Mouse (Mus musculus): ENCODE measurements at regions not wholly inside any gene's neighbourhood (a gene's known extent, or its start where the extent isn't known, plus 50 kb on each side); places are given as distances from the start of the nearest gene placed in this dataset.

GRCm38 (mm10) chr8:12152825-12153224, 125.8 kb upstream of the A230072I06Rik start:
- DNase-seq, result no peak

GRCm38 (mm10) chr8:12156893-12157292, 121.7 kb upstream of the A230072I06Rik start:
- no peak for DNase-seq

- no peak for DNase-seq
Observed at GRCm38 (mm10) chr8:12158188-12158587, 120.4 kb upstream of the A230072I06Rik start.

- peak in 1 of 2 experiments; percentile 15 for DNase-seq
Observed at GRCm38 (mm10) chr8:12162921-12163705, 115.5 kb upstream of the A230072I06Rik start.

- DNase-seq, result no peak
Observed at GRCm38 (mm10) chr8:12165487-12166152, 113.0 kb upstream of the A230072I06Rik start.

- DNase-seq, result no peak
Observed at GRCm38 (mm10) chr8:12171788-12172187, 106.8 kb upstream of the A230072I06Rik start.

GRCm38 (mm10) chr8:12175496-12175895, 103.1 kb upstream of the A230072I06Rik start:
- no peak for DNase-seq

- DNase-seq, result no peak
Observed at GRCm38 (mm10) chr8:12184666-12185065, 94.0 kb upstream of the A230072I06Rik start.

GRCm38 (mm10) chr8:12187366-12187765, 91.3 kb upstream of the A230072I06Rik start:
- no peak for DNase-seq

GRCm38 (mm10) chr8:12188451-12188850, 90.2 kb upstream of the A230072I06Rik start:
- DNase-seq, result peak; percentile 15 to 41

GRCm38 (mm10) chr8:12188960-12189359, 89.7 kb upstream of the A230072I06Rik start:
- no peak for DNase-seq

GRCm38 (mm10) chr8:12192006-12192405, 86.6 kb upstream of the A230072I06Rik start:
- peak; percentile 17 to 37 for DNase-seq

GRCm38 (mm10) chr8:12205909-12206308, 72.7 kb upstream of the A230072I06Rik start:
- DNase-seq, result no peak

- DNase-seq, result no peak
Observed at GRCm38 (mm10) chr8:12207412-12207811, 71.2 kb upstream of the A230072I06Rik start.

- no peak for DNase-seq
Observed at GRCm38 (mm10) chr8:12213774-12214173, 64.8 kb upstream of the A230072I06Rik start.

GRCm38 (mm10) chr8:12214205-12215019, 64.2 kb upstream of the A230072I06Rik start:
- no peak for DNase-seq

GRCm38 (mm10) chr8:12221506-12221905, 57.1 kb upstream of the A230072I06Rik start:
- DNase-seq, result peak; percentile 16 to 61

GRCm38 (mm10) chr8:12223376-12223775, 55.2 kb upstream of the A230072I06Rik start:
- no peak for DNase-seq
